Mouse (Mus musculus) urinary bladder, postnatal 36 days (tissue): ENCODE results near the gene H2-Oa.
"Not testable (repeated sequence)": the region's sequence is repeated elsewhere in the genome, so short reads cannot be mapped to it uniquely, and the experiment has no call there.

Experiments used
- DNase-seq, 2 experiments: peaks; one replicate each; pipeline ENCODE4 v3.0.0; 2022; ENCODE audit warnings: low spot score in 2 of 2, mixed read lengths in 1 of 2

H2-Oa gene

DNA sequence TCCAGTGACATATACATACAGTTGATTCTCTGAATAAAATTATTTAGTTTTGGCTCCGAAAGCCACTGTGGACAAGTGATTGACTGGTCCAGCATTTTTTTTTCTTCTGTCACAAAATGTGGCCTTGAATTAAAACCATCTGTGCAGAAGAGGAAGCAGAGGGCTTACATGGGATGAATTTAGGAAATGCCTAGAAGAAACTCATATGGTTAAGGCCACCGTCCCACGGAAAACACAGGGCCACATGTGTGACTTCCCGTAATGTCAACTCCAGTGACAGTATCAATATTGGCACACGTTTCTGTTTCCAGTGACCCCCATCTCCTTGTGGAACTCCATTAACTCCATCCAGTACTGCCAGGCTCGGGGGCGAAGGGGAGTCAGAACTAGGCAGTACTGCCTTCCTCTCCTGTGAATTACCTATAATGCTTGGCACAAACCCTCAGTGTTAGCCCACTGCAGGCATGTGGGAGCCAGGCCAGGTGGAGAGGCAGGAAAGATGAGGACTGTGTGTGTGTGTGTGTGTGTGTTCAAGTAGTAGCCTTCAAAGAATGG, 50.4 kb downstream of the H2-Oa start:
- DNase-seq, result no peak

DNA sequence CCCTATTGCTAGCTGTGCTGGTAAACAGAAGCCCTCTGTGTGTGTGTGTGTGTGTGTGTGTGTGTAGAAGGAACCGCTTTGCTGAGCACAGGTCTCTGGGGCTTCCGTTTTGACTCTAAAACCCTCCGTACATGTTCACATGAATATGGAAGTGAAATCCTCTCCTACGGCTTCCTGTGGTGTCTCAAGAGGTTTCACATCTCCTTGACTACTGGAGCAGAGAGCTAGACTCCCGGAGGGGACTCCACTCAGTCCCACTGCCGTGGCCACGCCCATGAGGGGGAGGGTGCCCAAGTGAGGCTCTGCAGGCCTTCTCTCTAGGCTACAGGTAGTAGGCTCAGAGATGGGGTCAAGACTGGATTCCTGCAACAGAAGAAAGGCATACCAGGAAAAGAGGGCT, 50.9 kb downstream of the H2-Oa start, which contains the start of gene H2-DMb2:
Gene H2-DMb2, plus strand, starts transcription at position 275 of the 400 bp plus-strand sequence.
- DNase-seq, result no peak

DNA sequence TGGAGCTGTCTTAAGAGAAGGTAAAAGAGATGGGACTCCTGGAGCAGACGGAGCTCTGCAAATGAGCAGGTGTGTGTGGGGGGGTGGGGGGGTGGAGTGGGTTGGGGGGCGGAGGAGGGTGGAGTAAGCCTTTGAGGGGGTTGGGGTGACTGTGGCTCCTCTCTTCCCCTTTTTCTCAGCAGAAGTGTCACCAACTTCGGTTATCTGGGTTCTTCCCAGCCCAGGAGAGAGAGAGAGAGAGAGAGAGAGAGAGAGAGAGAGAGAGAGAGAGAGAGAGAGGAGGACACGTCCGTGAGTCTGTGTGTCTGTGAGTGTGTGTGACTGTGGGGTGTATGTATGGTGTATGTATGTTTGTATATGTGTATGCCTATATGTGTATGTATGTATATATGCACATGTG, 51.3 kb downstream of the H2-Oa start:
- DNase-seq, result no peak

DNA sequence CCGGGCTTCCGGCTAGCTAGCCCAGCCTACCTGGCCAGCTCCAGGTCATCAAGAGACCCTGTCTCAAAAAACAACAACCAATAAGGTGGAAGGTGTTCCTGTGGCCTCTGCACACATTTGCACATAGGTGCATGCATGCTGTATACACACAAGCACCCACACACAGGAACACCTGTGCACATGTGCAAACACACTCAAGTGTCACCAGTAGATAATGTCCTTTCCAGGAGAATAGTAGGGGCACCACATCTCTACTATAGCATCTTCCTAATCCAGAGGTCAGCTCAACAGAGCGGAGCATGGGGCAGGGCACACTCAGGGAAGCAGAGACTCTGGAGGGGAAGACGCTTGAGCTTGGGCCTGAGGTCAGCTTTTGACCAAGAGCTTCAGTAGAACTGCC, 52.1 kb downstream of the H2-Oa start:
- DNase-seq, result not testable (repeated sequence)
